Mouse (Mus musculus) liver, embryonic 14.5 days (tissue): ENCODE results near the gene Cyp2c66. TPM values are rescaled to one million over a fixed set of nuclear protein-coding genes. Genes with fewer than 3 reads are reported as not detected.
"Not testable (repeated sequence)": the region's sequence is repeated elsewhere in the genome, so short reads cannot be mapped to it uniquely, and the experiment has no call there.

ENCODE experiments used
- ATAC-seq: fragments of 200-750 bp; cut with Nextera tagmentation; 2 replicates; pipeline ENCODE4 v1.8.0; 2017; ENCODE audit warnings: moderate number of reproducible peaks, mild to moderate bottlenecking, moderate library complexity; ENCODE audit not compliant: insufficient read depth
- DNase-seq, 3 experiments: peaks; one replicate each; pipeline ENCODE4 v3.0.0-alpha.2; 2012 to 2013; ENCODE audit warnings: low read depth in 3 of 3, low spot score in 3 of 3
- H3K27ac ChIP-seq: fragments of 300-500 bp; sonication (generic); 2 replicates; pipeline ENCODE4 v1.5.1; 2014; ENCODE audit warnings: moderate library complexity, mild to moderate bottlenecking, control low read depth, inconsistent platforms
- H3K27me3 ChIP-seq: fragments of 300-500 bp; sonication (generic); 2 replicates; pipeline ENCODE4 v1.6.1; 2014; ENCODE audit warnings: mild to moderate bottlenecking, low read length, moderate library complexity; ENCODE audit not compliant: control insufficient read depth, insufficient read depth
- H3K36me3 ChIP-seq: fragments of 300-500 bp; sonication (generic); replicated peaks from 2 replicates; pipeline ENCODE4 v1.6.1; 2014; ENCODE audit warnings: low read depth; ENCODE audit not compliant: control insufficient read depth, insufficient read depth
- H3K4me1 ChIP-seq, 2 experiments: fragments of 200-500 bp in 1 of 2; fragments of 300-500 bp in 1 of 2; sonication (generic) in 1 of 2; replicated peaks; 2 replicates each; pipeline ENCODE4 v1.6.1; 2012 to 2014; ENCODE audit warnings: antibody characterized with exemption in 1 of 2, inconsistent platforms in 1 of 2, low read length in 1 of 2; ENCODE audit not compliant: control insufficient read depth in 2 of 2, insufficient read depth in 2 of 2
- H3K4me2 ChIP-seq: fragments of 300-500 bp; sonication (generic); 2 replicates; pipeline ENCODE4 v1.6.1; 2014; ENCODE audit warnings: low read depth, mild to moderate bottlenecking, control low read depth, moderate library complexity
- H3K4me3 ChIP-seq, 2 experiments: fragments of 200-500 bp in 1 of 2; fragments of 300-500 bp in 1 of 2; sonication (generic) in 1 of 2; 2 replicates each; pipeline ENCODE4 v1.5.1; 2012 to 2014; ENCODE audit warnings: low read depth in 2 of 2, low read length in 2 of 2, mild to moderate bottlenecking in 2 of 2, control low read depth in 1 of 2, inconsistent platforms in 1 of 2, moderate library complexity in 1 of 2; ENCODE audit not compliant: insufficient read depth in 1 of 2
- H3K9ac ChIP-seq: fragments of 300-500 bp; sonication (generic); replicated peaks from 2 replicates; pipeline ENCODE4 v1.6.1; 2014; ENCODE audit warnings: mild to moderate bottlenecking, control low read depth, moderate library complexity
- H3K9me3 ChIP-seq: fragments of 300-500 bp; sonication (generic); 2 replicates; pipeline ENCODE4 v1.6.1; 2016; ENCODE audit warnings: low read length, mixed read lengths; ENCODE audit not compliant: control insufficient read depth
- CTCF ChIP-seq: IDR thresholded peaks from 2 replicates; pipeline ENCODE4 v1.5.1; 2016; ENCODE audit warnings: antibody characterized with exemption, low read depth, control low read depth
- EP300 ChIP-seq: IDR thresholded peaks from 2 replicates; pipeline ENCODE4 v1.6.1; 2016; ENCODE audit warnings: antibody characterized with exemption, low read depth
- WGBS: fragments of 180-500 bp; shearing (Covaris S2); extraction: QIAGEN DNeasy Blood & Tissue Kit; methylation state at CpG from one replicate; pipeline ENCODE4 v1.1.7; 2014; ENCODE audit not compliant: insufficient replicate concordance; 5-methylcytosine and 5-hydroxymethylcytosine counted together
- polyA plus RNA-seq, 2 experiments: library from polyadenylated mRNA; depleted of rRNA in 1 of 2; stranded (reverse) in 1 of 2; unstranded in 1 of 2; fragments of >200 nt; fragmentation: Nextera tagmentation in 1 of 2; extraction: Ambion mirVana in 1 of 2; gene quantifications; 2 replicates each; pipeline versions ENCODE4 v1.2.1 to v1.2.3; 2012 to 2014

The Cyp2c66 gene
- polyA plus RNA-seq (2012; rRNA removed) (not detected in 2 replicates), polyA plus RNA-seq (2014; fragmentation: Nextera tagmentation; extraction: Ambion mirVana) (not detected in 2 replicates)

DNA sequence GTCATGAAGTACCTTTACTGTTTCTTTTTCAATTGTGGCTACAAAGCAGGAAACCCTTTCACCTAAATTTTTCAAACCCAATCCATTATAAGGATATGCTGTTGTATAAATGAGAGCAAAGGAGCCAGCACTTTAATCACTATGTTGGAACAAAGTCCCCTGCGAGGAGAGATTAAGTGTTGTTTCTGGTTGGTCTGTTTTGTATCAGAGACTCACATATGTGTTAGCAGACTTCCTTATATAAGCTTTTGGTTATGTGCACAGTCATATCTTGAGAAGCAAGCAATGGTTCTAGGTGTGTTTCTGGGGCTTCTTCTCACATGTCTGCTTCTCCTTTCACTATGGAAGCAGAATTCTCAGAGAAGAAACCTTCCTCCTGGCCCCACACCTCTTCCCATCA, at the start of gene Cyp2c66:
Gene Cyp2c66 (plus strand): TSS at position 255 of the 400 bp plus-strand sequence.
- Histone ChIP-seq H3K4me3 (no peak within 1 kb of the TSS), H3K4me1 (no peaks in the 10 kb centered on the region), H3K9me3 (no peaks in the 10 kb centered on the region), H3K27me3 (no peaks in the 10 kb centered on the region), H3K36me3 (no peaks in the 10 kb centered on the region), H3K27ac (no peak within 1 kb of the TSS), H3K9ac (no peak within 1 kb of the TSS), H3K4me2 (no peak within 1 kb of the TSS)
- DNase-seq (no peak), ATAC-seq (no peak)
- TF ChIP-seq EP300 (no peak), CTCF (no peak)
- 48% methylated on average over 1 of the region's 1 CpGs for WGBS

DNA sequence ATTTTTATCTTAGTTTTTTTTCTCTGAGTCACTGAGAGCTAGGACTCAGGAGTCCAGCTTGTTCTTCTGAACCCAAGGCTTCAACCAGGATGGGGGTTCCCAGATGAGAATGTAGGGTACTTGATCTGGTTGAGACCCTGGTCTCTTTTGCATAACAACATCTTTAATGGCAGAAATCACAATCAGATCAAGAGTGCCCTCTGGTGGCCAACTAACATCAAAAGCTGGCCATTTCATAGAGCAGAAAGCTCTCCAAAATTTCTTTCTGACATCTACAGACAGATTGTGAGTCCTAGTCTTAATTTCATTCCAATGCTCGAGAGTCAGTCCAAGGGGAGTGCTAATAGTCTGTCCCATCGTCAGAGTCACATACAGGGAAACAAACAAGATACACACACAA, 14.9 kb upstream of the Cyp2c66 start:
- ATAC-seq, H3K27me3 ChIP-seq, H3K4me3 ChIP-seq, H3K4me2 ChIP-seq, H3K27ac ChIP-seq, H3K9ac ChIP-seq, H3K36me3 ChIP-seq, H3K4me1 ChIP-seq, H3K9me3 ChIP-seq: not testable (repeated sequence)
- 48% methylated on average over 2 of the region's 2 CpGs for WGBS
- peak in 1 of 3 experiments; percentile 1 for DNase-seq

DNA sequence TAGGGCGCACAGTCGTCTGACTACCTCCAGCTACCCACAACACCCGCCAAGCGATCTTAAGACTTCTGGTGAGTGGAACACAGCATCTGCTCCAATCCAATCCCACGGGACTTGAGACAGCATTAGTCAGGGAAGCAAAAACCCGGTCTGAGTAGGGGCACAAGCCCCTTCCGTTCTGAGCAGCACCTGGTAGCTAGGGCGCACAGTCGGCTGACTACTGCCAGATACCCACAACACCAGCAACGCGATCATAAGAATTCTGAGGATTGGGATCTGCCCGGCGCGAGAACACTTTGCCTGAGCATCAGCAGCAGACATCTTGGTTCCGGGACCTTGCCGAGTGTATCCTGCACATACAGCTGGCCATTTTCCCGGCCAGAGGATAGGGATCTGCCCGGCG, 43.1 kb downstream of the Cyp2c66 start:
- not testable (repeated sequence) for H3K4me1 ChIP-seq, H3K27ac ChIP-seq, H3K9me3 ChIP-seq, H3K36me3 ChIP-seq, H3K4me2 ChIP-seq, H3K9ac ChIP-seq, H3K4me3 ChIP-seq, ATAC-seq, DNase-seq, H3K27me3 ChIP-seq
- 68% methylated on average over 19 of the region's 19 CpGs for WGBS

Other genes starting within 250 kb of the Cyp2c66 start
- gene Hells, start 183.0 kb upstream of the Cyp2c66 start, polyA plus RNA-seq (2012; rRNA removed), result 6.6 and 12.6 TPM in 2 replicates
- gene Hells, start 183.0 kb upstream of the Cyp2c66 start, polyA plus RNA-seq (2014; fragmentation: Nextera tagmentation; extraction: Ambion mirVana), result 26.1 and 27.8 TPM in 2 replicates
- 0.02 and 0.03 TPM in 2 replicates for gene Cyp2c55, start 106.9 kb upstream of the Cyp2c66 start, polyA plus RNA-seq (2012; rRNA removed)
- gene Cyp2c55, start 106.9 kb upstream of the Cyp2c66 start, polyA plus RNA-seq (2014; fragmentation: Nextera tagmentation; extraction: Ambion mirVana), result not detected in 2 replicates
- gene Cyp2c65, start 52.9 kb upstream of the Cyp2c66 start, polyA plus RNA-seq (2012; rRNA removed), result not detected in 2 replicates
- not detected in 2 replicates for gene Cyp2c65, start 52.9 kb upstream of the Cyp2c66 start, polyA plus RNA-seq (2014; fragmentation: Nextera tagmentation; extraction: Ambion mirVana)
- not detected in 2 replicates for gene Cyp2c29, start 155.5 kb downstream of the Cyp2c66 start, polyA plus RNA-seq (2012; rRNA removed)
- not detected in 2 replicates for gene Cyp2c29, start 155.5 kb downstream of the Cyp2c66 start, polyA plus RNA-seq (2014; fragmentation: Nextera tagmentation; extraction: Ambion mirVana)